Mouse (Mus musculus): ENCODE data around the gene Fars2. TPM values are rescaled to one million over a fixed set of nuclear protein-coding genes. Genes with fewer than 3 reads are reported as not detected.

Gene Fars2
- total RNA-seq (2014; rRNA removed; ENCODE audit: low replicate concordance), result 54.8 and 96.9 TPM in 2 replicates
- 77.0 and 78.9 TPM in 2 replicates for polyA plus RNA-seq (2015; fragmentation: Nextera tagmentation; extraction: Ambion mirVana)

- Histone ChIP-seq H3K4me1 (ENCODE audit: control insufficient read depth, insufficient read depth) (0 out of 2 replicates have a peak, but pooled peaks cover 12% of the 10 kb centered on the region), H3K27ac (ENCODE audit: low read depth) (peak within 1 kb of the TSS; percentile 99), H3K9me3 (replicated peaks; ENCODE audit: control insufficient read depth, low read length) (no peaks in the 10 kb centered on the region), H3K36me3 (replicated peaks; ENCODE audit: control insufficient read depth, insufficient read depth, low read length) (no peaks in the 10 kb centered on the region), H3K27me3 (ENCODE audit: control insufficient read depth, insufficient read depth, low read length) (no peaks in the 10 kb centered on the region), H3K9ac (replicated peaks; ENCODE audit: low read depth, low read length) (peak within 1 kb of the TSS; percentile 81), H3K4me2 (ENCODE audit: low read depth, low read length) (peak within 1 kb of the TSS; percentile 87), H3K4me3 (ENCODE audit: low read depth, low read length) (peak within 1 kb of the TSS; percentile 90)
- under 1% methylated on average over 57 of the region's 75 CpGs for WGBS
- ATAC-seq (ENCODE audit: insufficient read depth, low read depth) (peak; percentile 98), DNase-seq (ENCODE audit: low spot score) (peak; percentile 97)
- peak; percentile 2; the same call in 1 of the 2 replicates for TF ChIP-seq CTCF (IDR thresholded peaks at IDR 0.05; ENCODE audit: low read depth)
- peak; percentile 94 for TF ChIP-seq EP300 (IDR thresholded peaks at IDR 0.05; ENCODE audit: low read depth)
These were observed at the start of gene Fars2, which contains the start of gene Lyrm4 for GRCm38 (mm10) chr13:36117143-36118014. Gene Fars2 (plus strand): TSS chr13:36117412. Gene Lyrm4 (minus strand): TSS chr13:36117526.

GRCm38 (mm10) chr13:36074484-36074883 lies 42.7 kb upstream of the Fars2 start:
- Histone ChIP-seq H3K9me3 (replicated peaks; ENCODE audit: control insufficient read depth, low read length) (no peaks in the 10 kb centered on the region), H3K4me1 (ENCODE audit: control insufficient read depth, insufficient read depth) (no peaks in the 10 kb centered on the region), H3K36me3 (replicated peaks; ENCODE audit: control insufficient read depth, insufficient read depth, low read length) (no peaks in the 10 kb centered on the region), H3K27me3 (ENCODE audit: control insufficient read depth, insufficient read depth, low read length) (no peaks in the 10 kb centered on the region), H3K4me3 (ENCODE audit: low read depth, low read length) (no peak overlapping the region), H3K4me2 (ENCODE audit: low read depth, low read length) (no peak overlapping the region), H3K27ac (ENCODE audit: low read depth) (no peak overlapping the region), H3K9ac (replicated peaks; ENCODE audit: low read depth, low read length) (no peak overlapping the region)
- no peak for TF ChIP-seq EP300 (IDR thresholded peaks at IDR 0.05; ENCODE audit: low read depth)
- no peak for TF ChIP-seq CTCF (IDR thresholded peaks at IDR 0.05; ENCODE audit: low read depth)
- no peak for ATAC-seq (ENCODE audit: insufficient read depth, low read depth)
- WGBS, result 79% methylated on average over 3 of the region's 3 CpGs
- DNase-seq (ENCODE audit: low spot score), result no peak

- no peaks in the 10 kb centered on the region for H3K9me3 ChIP-seq (replicated peaks; ENCODE audit: control insufficient read depth, low read length)
- no peak overlapping the region for H3K4me2 ChIP-seq (ENCODE audit: low read depth, low read length)
- no peak overlapping the region for H3K9ac ChIP-seq (replicated peaks; ENCODE audit: low read depth, low read length)
- ATAC-seq (ENCODE audit: insufficient read depth, low read depth) (no peak), DNase-seq (ENCODE audit: low spot score) (no peak)
- H3K36me3 ChIP-seq (replicated peaks; ENCODE audit: control insufficient read depth, insufficient read depth, low read length), result peaks cover 9% of the 10 kb centered on the region; the same call in 1 of the 2 replicates
- H3K27ac ChIP-seq (ENCODE audit: low read depth), result no peak overlapping the region
- whole genome bisulfite sequencing, result 87% methylated on average over 3 of the region's 3 CpGs
- no peak overlapping the region for H3K4me3 ChIP-seq (ENCODE audit: low read depth, low read length)
- TF ChIP-seq EP300 (IDR thresholded peaks at IDR 0.05; ENCODE audit: low read depth), result no peak
- no peak for TF ChIP-seq CTCF (IDR thresholded peaks at IDR 0.05; ENCODE audit: low read depth)
- no peaks in the 10 kb centered on the region for H3K27me3 ChIP-seq (ENCODE audit: control insufficient read depth, insufficient read depth, low read length)
- peaks cover under 1% of the 10 kb centered on the region for H3K4me1 ChIP-seq (ENCODE audit: control insufficient read depth, insufficient read depth)
These were observed 35.6 kb upstream of the Fars2 start for GRCm38 (mm10) chr13:36081591-36081990.

GRCm38 (mm10) chr13:36084701-36085100 lies 32.5 kb upstream of the Fars2 start:
- no peak overlapping the region for H3K9ac ChIP-seq (replicated peaks; ENCODE audit: low read depth, low read length)
- no peak overlapping the region for H3K27ac ChIP-seq (ENCODE audit: low read depth)
- H3K4me1 ChIP-seq (ENCODE audit: control insufficient read depth, insufficient read depth), result peaks cover 8% of the 10 kb centered on the region
- no peak for ATAC-seq (ENCODE audit: insufficient read depth, low read depth)
- no peak overlapping the region for H3K4me2 ChIP-seq (ENCODE audit: low read depth, low read length)
- H3K36me3 ChIP-seq (replicated peaks; ENCODE audit: control insufficient read depth, insufficient read depth, low read length), result peaks cover 9% of the 10 kb centered on the region
- 75% methylated on average over 3 of the region's 3 CpGs for WGBS
- no peaks in the 10 kb centered on the region for H3K9me3 ChIP-seq (replicated peaks; ENCODE audit: control insufficient read depth, low read length)
- TF ChIP-seq CTCF (IDR thresholded peaks at IDR 0.05; ENCODE audit: low read depth) (no peak), EP300 (IDR thresholded peaks at IDR 0.05; ENCODE audit: low read depth) (no peak)
- H3K4me3 ChIP-seq (ENCODE audit: low read depth, low read length), result no peak overlapping the region
- DNase-seq (ENCODE audit: low spot score), result no peak
- H3K27me3 ChIP-seq (ENCODE audit: control insufficient read depth, insufficient read depth, low read length), result no peaks in the 10 kb centered on the region

GRCm38 (mm10) chr13:36085971-36086370 lies 31.2 kb upstream of the Fars2 start:
- WGBS, result 85% methylated on average over 3 of the region's 3 CpGs

More at GRCm38 (mm10) chr13:36085971-36086370, 31.2 kb upstream of the Fars2 start:
- no peak for TF ChIP-seq EP300 (IDR thresholded peaks at IDR 0.05; ENCODE audit: low read depth)
- no peak for TF ChIP-seq CTCF (IDR thresholded peaks at IDR 0.05; ENCODE audit: low read depth)
- H3K9me3 ChIP-seq (replicated peaks; ENCODE audit: control insufficient read depth, low read length), result no peaks in the 10 kb centered on the region
- H3K4me1 ChIP-seq (ENCODE audit: control insufficient read depth, insufficient read depth), result peaks cover 18% of the 10 kb centered on the region
- H3K27me3 ChIP-seq (ENCODE audit: control insufficient read depth, insufficient read depth, low read length), result no peaks in the 10 kb centered on the region
- H3K4me3 ChIP-seq (ENCODE audit: low read depth, low read length), result no peak overlapping the region
- peaks cover 13% of the 10 kb centered on the region for H3K36me3 ChIP-seq (replicated peaks; ENCODE audit: control insufficient read depth, insufficient read depth, low read length)
- no peak for DNase-seq (ENCODE audit: low spot score)
- H3K4me2 ChIP-seq (ENCODE audit: low read depth, low read length), result no peak overlapping the region
- H3K9ac ChIP-seq (replicated peaks; ENCODE audit: low read depth, low read length), result no peak overlapping the region
- ATAC-seq (ENCODE audit: insufficient read depth, low read depth), result no peak
- H3K27ac ChIP-seq (ENCODE audit: low read depth), result no peak overlapping the region

All from heart, postnatal 0 days (tissue).